Mouse (Mus musculus): ENCODE results near the gene Gpd1. TPM values are rescaled to one million over a fixed set of nuclear protein-coding genes. Genes with fewer than 3 reads are reported as not detected.

Gpd1 gene
- polyA plus RNA-seq, 1 experiment from 2014 or later: 0.53 TPM

Other genes starting within 250 kb of the Gpd1 start
- gene Bcdin3d, start 242.8 kb upstream of the Gpd1 start, polyA plus RNA-seq (2014; fragmentation: Nextera tagmentation; extraction: Ambion mirVana): 20.0 and 21.5 TPM in 2 replicates
- 0.21 and 0.95 TPM in 2 replicates for gene Faim2, start 189.3 kb upstream of the Gpd1 start, polyA plus RNA-seq (2014; fragmentation: Nextera tagmentation; extraction: Ambion mirVana)
- gene Aqp2, start 138.5 kb upstream of the Gpd1 start, polyA plus RNA-seq (2014; fragmentation: Nextera tagmentation; extraction: Ambion mirVana): not detected in 2 replicates
- 0.17 TPM in 1 of 2 replicates, not detected in the other for gene Aqp5, start 126.7 kb upstream of the Gpd1 start, polyA plus RNA-seq (2014; fragmentation: Nextera tagmentation; extraction: Ambion mirVana)
- not detected in 2 replicates for gene Aqp6, start 116.1 kb upstream of the Gpd1 start, polyA plus RNA-seq (2014; fragmentation: Nextera tagmentation; extraction: Ambion mirVana)
- gene Racgap1, start 65.9 kb upstream of the Gpd1 start, polyA plus RNA-seq (2014; fragmentation: Nextera tagmentation; extraction: Ambion mirVana): 201 and 217 TPM in 2 replicates
- gene Asic1, start 47.1 kb upstream of the Gpd1 start, polyA plus RNA-seq (2014; fragmentation: Nextera tagmentation; extraction: Ambion mirVana): 3.9 and 5.3 TPM in 2 replicates
- gene Smarcd1, start 15.4 kb upstream of the Gpd1 start, polyA plus RNA-seq (2014; fragmentation: Nextera tagmentation; extraction: Ambion mirVana): 134 and 142 TPM in 2 replicates
- gene Gm17349, start 12.0 kb upstream of the Gpd1 start, polyA plus RNA-seq (2014; fragmentation: Nextera tagmentation; extraction: Ambion mirVana): not detected in 2 replicates
- gene Cox14, start 8.1 kb downstream of the Gpd1 start, polyA plus RNA-seq (2014; fragmentation: Nextera tagmentation; extraction: Ambion mirVana): 140 and 154 TPM in 2 replicates
- gene Cers5, start 55.4 kb downstream of the Gpd1 start, polyA plus RNA-seq (2014; fragmentation: Nextera tagmentation; extraction: Ambion mirVana): 59.2 and 59.7 TPM in 2 replicates
- gene Lima1, start 157.9 kb downstream of the Gpd1 start, polyA plus RNA-seq (2014; fragmentation: Nextera tagmentation; extraction: Ambion mirVana): 40.3 and 40.5 TPM in 2 replicates
- not detected in 2 replicates for gene Fam186a, start 249.5 kb downstream of the Gpd1 start, polyA plus RNA-seq (2014; fragmentation: Nextera tagmentation; extraction: Ambion mirVana)

Measured in forebrain, embryonic 11.5 days (tissue).